Mouse (Mus musculus): ENCODE measurements at regions not wholly inside any gene's neighbourhood (a gene's known extent, or its start where the extent isn't known, plus 50 kb on each side); places are given as distances from the start of the nearest gene placed in this dataset.

DNA sequence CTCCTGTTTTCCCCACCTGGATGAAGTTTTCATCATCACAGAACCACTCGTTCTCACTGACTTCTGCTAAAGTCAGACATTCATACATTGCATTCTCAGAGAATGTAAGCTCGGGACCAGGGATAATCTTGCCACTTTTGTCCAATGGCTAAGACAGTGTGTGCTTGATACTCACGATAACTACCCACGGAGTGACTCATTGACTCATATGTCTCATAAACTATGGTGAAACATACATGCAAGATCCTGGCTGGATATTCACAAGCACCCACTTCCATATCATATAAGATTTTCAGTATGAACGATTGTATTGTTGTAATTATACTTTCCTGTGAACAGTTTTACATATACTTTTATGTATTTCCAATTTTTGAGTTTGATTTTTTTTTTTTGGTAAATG lies 560.5 kb upstream of the Btbd3 start:
- H3K27me3 ChIP-seq (ENCODE audit: control insufficient read depth, insufficient read depth, low read length), result no peaks in the 10 kb centered on the region
- H3K27ac ChIP-seq (ENCODE audit: insufficient read depth, low read length), result no peak overlapping the region
- TF ChIP-seq POLR2A (IDR thresholded peaks at IDR 0.05; ENCODE audit: borderline replicate concordance, insufficient read depth, low read length) (no peak), CTCF (IDR thresholded peaks at IDR 0.05; ENCODE audit: borderline replicate concordance, insufficient read depth, low read depth, low read length) (no peak)
- WGBS, result 92% methylated on average over 5 of the region's 5 CpGs
- DNase-seq, result no peak
- no peaks in the 10 kb centered on the region for H3K4me1 ChIP-seq (ENCODE audit: control insufficient read depth, insufficient read depth, low read length)
- H3K4me3 ChIP-seq (replicated peaks; ENCODE audit: insufficient read depth, low read depth, low read length), result no peak overlapping the region

DNA sequence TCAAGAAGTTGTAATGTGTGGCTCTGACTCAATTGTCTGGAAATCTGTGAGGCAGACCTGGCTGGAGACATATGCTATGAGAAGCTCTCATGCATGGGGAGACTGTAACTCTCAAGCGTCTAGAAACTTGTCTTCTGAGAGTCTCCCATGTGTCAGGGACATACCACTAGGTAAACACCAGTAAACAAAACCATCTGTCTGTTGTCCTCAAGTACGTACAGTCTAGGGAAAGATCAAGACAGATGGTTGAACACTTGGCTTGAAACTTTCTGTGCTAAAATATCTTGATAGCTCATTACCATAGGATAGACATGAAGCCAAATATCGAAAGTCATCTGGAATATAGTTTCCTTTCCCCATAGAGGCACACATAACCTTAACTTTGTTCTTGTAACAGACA lies 562.3 kb upstream of the Btbd3 start:
- 42% methylated on average over 3 of the region's 3 CpGs for WGBS
- DNase-seq, result no peak
- H3K27ac ChIP-seq (ENCODE audit: insufficient read depth, low read length), result no peak overlapping the region
- no peaks in the 10 kb centered on the region for H3K27me3 ChIP-seq (ENCODE audit: control insufficient read depth, insufficient read depth, low read length)
- H3K4me1 ChIP-seq (ENCODE audit: control insufficient read depth, insufficient read depth, low read length), result no peaks in the 10 kb centered on the region
- TF ChIP-seq CTCF (IDR thresholded peaks at IDR 0.05; ENCODE audit: borderline replicate concordance, insufficient read depth, low read depth, low read length) (no peak), POLR2A (IDR thresholded peaks at IDR 0.05; ENCODE audit: borderline replicate concordance, insufficient read depth, low read length) (no peak)
- H3K4me3 ChIP-seq (replicated peaks; ENCODE audit: insufficient read depth, low read depth, low read length), result no peak overlapping the region

DNA sequence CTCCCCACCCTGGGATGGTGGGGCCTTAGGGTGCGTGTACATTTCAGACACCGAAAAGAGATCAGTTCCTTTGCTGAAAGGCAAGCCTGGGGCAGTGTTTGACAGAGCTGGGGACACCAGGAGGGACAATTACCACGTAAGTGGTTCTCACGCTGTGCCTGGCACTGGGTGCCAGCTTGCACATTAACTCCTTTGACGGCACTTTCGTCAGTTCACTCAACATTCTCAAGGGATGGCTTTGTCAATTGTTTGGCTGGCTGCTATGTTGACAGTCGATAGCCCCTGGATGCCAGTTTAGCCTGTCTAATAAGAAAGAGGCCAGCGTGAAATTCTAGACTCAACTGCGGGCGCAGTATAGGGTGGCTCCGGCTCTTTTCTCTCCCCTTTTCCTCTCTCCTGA lies 569.2 kb upstream of the Btbd3 start:
- Histone ChIP-seq H3K4me1 (ENCODE audit: control insufficient read depth, insufficient read depth, low read length) (no peaks in the 10 kb centered on the region), H3K4me3 (replicated peaks; ENCODE audit: insufficient read depth, low read depth, low read length) (no peak overlapping the region), H3K27ac (ENCODE audit: insufficient read depth, low read length) (no peak overlapping the region), H3K27me3 (ENCODE audit: control insufficient read depth, insufficient read depth, low read length) (no peaks in the 10 kb centered on the region)
- TF ChIP-seq CTCF (IDR thresholded peaks at IDR 0.05; ENCODE audit: borderline replicate concordance, insufficient read depth, low read depth, low read length), result no peak
- TF ChIP-seq POLR2A (IDR thresholded peaks at IDR 0.05; ENCODE audit: borderline replicate concordance, insufficient read depth, low read length), result no peak
- 43% methylated on average over 11 of the region's 11 CpGs for WGBS
- DNase-seq, result no peak

DNA sequence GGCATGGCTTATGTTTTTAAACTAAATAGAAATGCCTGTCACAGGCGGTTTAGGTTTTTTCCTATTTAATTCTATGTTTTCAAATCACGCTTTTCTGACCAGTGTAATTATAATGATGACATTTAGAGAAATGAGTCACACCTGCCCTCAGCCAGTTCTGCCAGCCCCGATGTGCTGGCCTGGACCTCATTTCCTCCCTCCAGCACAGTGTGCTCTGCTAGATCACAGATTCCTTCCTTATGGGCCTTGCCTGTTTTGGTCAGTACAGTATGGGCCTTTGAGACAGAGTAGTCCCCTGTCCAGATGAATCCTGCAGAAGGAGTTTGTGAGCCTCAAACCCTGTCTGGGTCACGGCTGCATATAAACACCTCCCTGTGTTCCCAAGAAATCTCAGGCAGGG lies 569.6 kb upstream of the Btbd3 start:
- DNase-seq, result no peak
- 55% methylated on average over 4 of the region's 4 CpGs for WGBS

DNA sequence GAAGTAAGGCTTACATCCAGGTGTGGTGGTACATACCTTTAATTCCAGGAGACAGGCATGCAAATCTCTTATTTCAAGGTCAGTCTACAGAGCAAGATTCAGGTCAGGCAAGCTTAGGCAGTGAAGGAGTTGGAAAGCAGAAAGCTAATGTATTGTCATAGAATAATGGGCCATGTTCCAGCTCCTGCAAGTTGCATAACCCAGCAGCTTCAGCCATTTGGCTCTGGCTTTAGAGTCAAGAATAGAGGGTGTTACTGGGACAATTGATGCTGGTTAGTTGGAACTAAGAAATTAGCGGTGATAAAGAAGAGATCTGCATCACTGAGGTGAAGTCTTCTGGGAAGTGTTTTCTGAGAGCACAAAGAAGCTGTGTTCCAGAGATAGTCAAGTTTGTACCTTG lies 565.3 kb upstream of the Jag1 start:
- TF ChIP-seq POLR2A (IDR thresholded peaks at IDR 0.05; ENCODE audit: borderline replicate concordance, insufficient read depth, low read length) (no peak), CTCF (IDR thresholded peaks at IDR 0.05; ENCODE audit: borderline replicate concordance, insufficient read depth, low read depth, low read length) (no peak)
- no peak for DNase-seq
- no peaks in the 10 kb centered on the region for H3K4me1 ChIP-seq (ENCODE audit: control insufficient read depth, insufficient read depth, low read length)
- no peak overlapping the region for H3K4me3 ChIP-seq (replicated peaks; ENCODE audit: insufficient read depth, low read depth, low read length)
- H3K27ac ChIP-seq (ENCODE audit: insufficient read depth, low read length), result no peak overlapping the region
- H3K27me3 ChIP-seq (ENCODE audit: control insufficient read depth, insufficient read depth, low read length), result no peaks in the 10 kb centered on the region
- WGBS, result 95% methylated on average over 1 of the region's 1 CpGs

More for the DNA sequence above, 569.6 kb upstream of the Btbd3 start:
- Histone ChIP-seq H3K27ac (ENCODE audit: insufficient read depth, low read length) (no peak overlapping the region), H3K27me3 (ENCODE audit: control insufficient read depth, insufficient read depth, low read length) (no peaks in the 10 kb centered on the region), H3K4me3 (replicated peaks; ENCODE audit: insufficient read depth, low read depth, low read length) (no peak overlapping the region), H3K4me1 (ENCODE audit: control insufficient read depth, insufficient read depth, low read length) (no peaks in the 10 kb centered on the region)
- TF ChIP-seq POLR2A (IDR thresholded peaks at IDR 0.05; ENCODE audit: borderline replicate concordance, insufficient read depth, low read length), result no peak

DNA sequence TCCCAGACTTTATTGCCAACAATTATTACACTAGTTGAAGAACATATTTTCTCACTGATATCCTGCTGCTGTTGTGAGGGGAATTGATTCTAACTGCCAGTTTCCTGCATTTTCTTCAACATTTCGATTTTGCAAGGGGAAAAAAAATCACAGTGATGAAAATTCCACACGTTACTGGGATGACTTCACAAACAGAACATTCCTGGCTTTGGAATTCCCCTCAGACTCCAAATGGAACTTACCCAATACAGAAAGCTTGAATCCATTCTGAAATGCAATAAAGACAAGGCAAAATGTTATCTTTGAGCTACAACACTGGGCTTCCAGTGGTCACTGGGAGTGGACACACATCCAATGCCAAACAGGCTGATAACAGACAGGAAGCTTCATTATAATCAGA lies 546.7 kb upstream of the Jag1 start:
- DNase-seq, result no peak
- Histone ChIP-seq H3K4me1 (ENCODE audit: control insufficient read depth, insufficient read depth, low read length) (no peaks in the 10 kb centered on the region), H3K27me3 (ENCODE audit: control insufficient read depth, insufficient read depth, low read length) (no peaks in the 10 kb centered on the region), H3K27ac (ENCODE audit: insufficient read depth, low read length) (no peak overlapping the region), H3K4me3 (replicated peaks; ENCODE audit: insufficient read depth, low read depth, low read length) (no peak overlapping the region)
- WGBS, result 20% methylated on average over 2 of the region's 2 CpGs
- no peak for TF ChIP-seq CTCF (IDR thresholded peaks at IDR 0.05; ENCODE audit: borderline replicate concordance, insufficient read depth, low read depth, low read length)
- no peak for TF ChIP-seq POLR2A (IDR thresholded peaks at IDR 0.05; ENCODE audit: borderline replicate concordance, insufficient read depth, low read length)

DNA sequence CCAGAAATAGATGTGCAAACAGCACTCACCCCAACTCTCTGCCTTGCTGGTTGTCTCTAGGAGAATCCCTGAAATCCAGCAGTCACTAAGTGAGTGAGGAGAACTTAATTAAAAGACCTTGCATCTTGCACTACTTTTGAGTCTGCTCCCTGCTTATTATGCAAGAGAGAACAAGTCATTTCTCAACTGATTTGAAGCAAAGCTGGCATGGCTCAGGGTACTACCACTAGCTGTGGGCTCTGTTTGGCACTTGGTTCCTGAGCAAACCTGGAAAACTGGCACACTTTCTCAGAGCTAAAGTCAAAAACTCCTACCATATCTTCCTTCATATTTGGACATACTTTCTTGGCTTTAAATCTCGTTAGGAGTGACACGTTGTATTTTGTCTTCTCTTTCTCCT lies 545.8 kb upstream of the Jag1 start:
- Histone ChIP-seq H3K27ac (ENCODE audit: insufficient read depth, low read length) (no peak overlapping the region), H3K4me3 (replicated peaks; ENCODE audit: insufficient read depth, low read depth, low read length) (no peak overlapping the region), H3K4me1 (ENCODE audit: control insufficient read depth, insufficient read depth, low read length) (no peaks in the 10 kb centered on the region), H3K27me3 (ENCODE audit: control insufficient read depth, insufficient read depth, low read length) (no peaks in the 10 kb centered on the region)
- TF ChIP-seq CTCF (IDR thresholded peaks at IDR 0.05; ENCODE audit: borderline replicate concordance, insufficient read depth, low read depth, low read length) (no peak), POLR2A (IDR thresholded peaks at IDR 0.05; ENCODE audit: borderline replicate concordance, insufficient read depth, low read length) (no peak)
- 73% methylated on average over 2 of the region's 2 CpGs for WGBS
- DNase-seq, result no peak

DNA sequence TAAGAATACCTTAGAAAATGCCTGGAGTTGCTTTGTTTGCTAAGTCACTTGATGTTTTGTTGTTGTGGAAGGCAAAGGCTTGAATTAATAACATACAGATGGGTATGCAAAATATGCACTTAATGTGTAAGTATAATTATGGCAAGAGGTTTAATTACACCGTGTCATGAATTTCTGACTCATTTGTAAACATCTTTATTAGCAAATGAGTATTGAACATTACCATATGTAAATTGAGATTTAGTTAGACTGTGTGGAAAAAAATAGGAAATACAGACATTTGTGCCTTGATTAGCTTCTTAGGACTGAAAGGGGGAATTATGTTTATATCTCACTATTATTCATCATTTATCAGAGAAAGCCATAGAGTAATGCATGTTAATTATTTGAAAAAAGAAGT lies 544.0 kb upstream of the Jag1 start:
- DNase-seq, result no peak
- H3K4me1 ChIP-seq (ENCODE audit: control insufficient read depth, insufficient read depth, low read length), result no peaks in the 10 kb centered on the region
- H3K27me3 ChIP-seq (ENCODE audit: control insufficient read depth, insufficient read depth, low read length), result no peaks in the 10 kb centered on the region
- WGBS, result 81% methylated on average over 1 of the region's 1 CpGs
- no peak overlapping the region for H3K4me3 ChIP-seq (replicated peaks; ENCODE audit: insufficient read depth, low read depth, low read length)
- no peak overlapping the region for H3K27ac ChIP-seq (ENCODE audit: insufficient read depth, low read length)
- peak; percentile 8; the same call in 1 of the 2 replicates for TF ChIP-seq CTCF (IDR thresholded peaks at IDR 0.05; ENCODE audit: borderline replicate concordance, insufficient read depth, low read depth, low read length)
- no peak for TF ChIP-seq POLR2A (IDR thresholded peaks at IDR 0.05; ENCODE audit: borderline replicate concordance, insufficient read depth, low read length)

Measured in cerebellum, adult 2 months (tissue).